Mouse (Mus musculus) midbrain, embryonic 11.5 days (tissue): ENCODE measurements around the gene N6amt1. TPM values are rescaled to one million over a fixed set of nuclear protein-coding genes. Genes with fewer than 3 reads are reported as not detected.
A peak's percentile ranks its signal among the peaks of the same experiment; 100 is the strongest.

Source experiments
- ATAC-seq: fragments of 200-750 bp; cut with Nextera tagmentation; 2 replicates; pipeline ENCODE4 v1.8.0; 2017; ENCODE audit warnings: moderate TSS enrichment, moderate library complexity; ENCODE audit not compliant: low FRiP score
- DNase-seq: peaks from one replicate; pipeline ENCODE4 v3.0.0; 2015; ENCODE audit warnings: low spot score; ENCODE audit errors: missing footprints
- H3K27ac ChIP-seq: fragments of 300-500 bp; sonication (generic); 2 replicates; pipeline ENCODE4 v1.5.1; 2014; ENCODE audit warnings: low read depth, low read length
- H3K27me3 ChIP-seq: fragments of 300-500 bp; sonication (generic); 2 replicates; pipeline ENCODE4 v1.6.1; 2014; ENCODE audit warnings: mild to moderate bottlenecking, low read length, moderate library complexity, mixed read lengths; ENCODE audit not compliant: control insufficient read depth, insufficient read depth
- H3K36me3 ChIP-seq: fragments of 300-500 bp; sonication (generic); 2 replicates; pipeline ENCODE4 v1.6.1; 2014; ENCODE audit warnings: mild to moderate bottlenecking, low read length, moderate library complexity, mixed read lengths; ENCODE audit not compliant: control insufficient read depth, insufficient read depth
- H3K4me1 ChIP-seq: fragments of 300-500 bp; sonication (generic); 2 replicates; pipeline ENCODE4 v1.6.1; 2014; ENCODE audit warnings: low read length; ENCODE audit not compliant: control insufficient read depth, insufficient read depth
- H3K4me2 ChIP-seq: fragments of 300-500 bp; sonication (generic); 2 replicates; pipeline ENCODE4 v1.6.1; 2014; ENCODE audit warnings: mild to moderate bottlenecking, moderate library complexity
- H3K4me3 ChIP-seq: fragments of 300-500 bp; sonication (generic); 2 replicates; pipeline ENCODE4 v1.5.1; 2014; ENCODE audit warnings: low read depth, low read length
- H3K9ac ChIP-seq: fragments of 300-500 bp; sonication (generic); 2 replicates; pipeline ENCODE4 v1.6.1; 2014; ENCODE audit warnings: low read length
- H3K9me3 ChIP-seq: fragments of 300-500 bp; sonication (generic); 2 replicates; pipeline ENCODE4 v1.6.1; 2016; ENCODE audit warnings: low read length; ENCODE audit not compliant: control insufficient read depth
- WGBS: fragments of 180-500 bp; shearing (Covaris S2); extraction: QIAGEN DNeasy Blood & Tissue Kit; methylation state at CpG from one replicate; pipeline ENCODE4 v1.1.7; 2014; 5-methylcytosine and 5-hydroxymethylcytosine counted together
- polyA plus RNA-seq: library from polyadenylated mRNA; unstranded; fragments of >200 nt; fragmentation: Nextera tagmentation; extraction: Ambion mirVana; gene quantifications from 2 replicates; pipeline ENCODE4 v1.2.1, GENCODE M21; 2014

N6amt1 gene
- 14.7 and 15.3 TPM in 2 replicates for polyA plus RNA-seq

DNA sequence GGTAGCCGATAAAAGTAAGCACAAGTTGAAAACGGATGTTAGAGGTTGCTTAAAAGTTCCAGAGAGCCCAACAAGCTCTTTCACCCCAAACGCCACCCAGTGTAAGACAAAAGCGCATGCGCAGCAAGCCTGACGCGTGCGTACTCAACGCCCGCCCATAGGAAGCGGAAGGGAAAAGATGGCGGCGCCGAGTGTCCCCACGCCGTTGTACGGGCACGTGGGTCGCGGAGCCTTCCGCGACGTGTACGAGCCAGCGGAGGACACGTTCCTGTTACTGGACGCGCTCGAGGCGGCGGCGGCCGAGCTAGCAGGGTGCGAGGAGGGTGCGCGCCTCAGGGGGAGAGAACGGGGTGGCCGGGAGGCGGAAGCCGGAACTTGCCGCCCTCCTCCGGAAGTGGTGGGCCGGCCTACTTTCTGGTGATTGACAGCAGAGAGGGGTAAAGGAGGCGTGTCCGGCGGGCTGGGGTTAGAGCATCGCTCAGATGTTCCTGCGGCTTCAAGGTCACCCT lies at the start of gene N6amt1:
Gene N6amt1, plus strand, starts transcription at position 111 of the 509 bp plus-strand sequence.
- Histone ChIP-seq H3K4me1 (no peaks in the 10 kb centered on the region), H3K36me3 (no peaks in the 10 kb centered on the region; the same call in 1 of the 2 replicates), H3K4me3 (peak within 1 kb of the TSS; percentile 73), H3K9me3 (no peaks in the 10 kb centered on the region), H3K4me2 (peak within 1 kb of the TSS; percentile 46), H3K9ac (peak within 1 kb of the TSS; percentile 90), H3K27me3 (no peaks in the 10 kb centered on the region), H3K27ac (peak within 1 kb of the TSS; percentile 84)
- peak; percentile 99 for ATAC-seq
- under 1% methylated on average over 48 of the region's 48 CpGs for WGBS
- DNase-seq, result peak; percentile 99

GRCm38 (mm10) chr16:87305251-87306011 lies 48.6 kb upstream of the N6amt1 start:
- H3K27me3 ChIP-seq, result no peaks in the 10 kb centered on the region
- ATAC-seq (no peak), DNase-seq (no peak)
- no peak overlapping the region for H3K4me2 ChIP-seq
- no peaks in the 10 kb centered on the region for H3K36me3 ChIP-seq
- no peaks in the 10 kb centered on the region for H3K4me1 ChIP-seq
- H3K27ac ChIP-seq, result no peak overlapping the region
- H3K9me3 ChIP-seq, result no peaks in the 10 kb centered on the region
- WGBS, result 87% methylated on average over 11 of the region's 11 CpGs
- H3K4me3 ChIP-seq, result no peak overlapping the region
- no peak overlapping the region for H3K9ac ChIP-seq

DNA sequence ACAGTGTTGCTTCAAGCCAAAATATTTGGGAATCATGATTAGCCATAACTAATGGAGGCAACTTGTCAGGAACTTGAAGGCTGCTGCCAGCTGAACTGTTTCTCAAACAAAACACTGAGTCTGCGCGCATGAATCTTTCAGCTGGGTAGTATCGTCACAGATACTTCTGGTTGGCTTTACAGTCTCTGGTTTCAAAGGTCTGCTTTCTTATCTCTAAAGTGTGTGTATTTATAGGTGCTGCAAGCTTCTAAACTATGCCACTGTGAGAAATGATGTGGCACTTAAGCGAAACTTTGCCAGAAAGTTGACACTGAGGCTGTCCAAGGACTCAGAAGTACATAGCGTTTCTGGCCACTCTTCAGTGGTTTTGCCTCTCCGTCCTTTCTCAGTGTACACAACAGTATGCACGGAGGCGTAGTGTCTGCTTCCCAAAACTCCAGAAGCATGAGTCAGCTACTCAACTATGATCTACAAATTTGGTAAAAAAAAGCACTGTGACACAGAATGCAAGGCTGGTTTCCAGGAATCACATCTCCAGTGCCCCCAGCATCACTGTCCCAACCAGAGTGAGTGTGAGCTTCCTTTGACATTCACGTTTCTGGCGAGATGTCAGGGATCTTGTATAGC lies 46.8 kb upstream of the N6amt1 start:
- H3K27ac ChIP-seq, result no peak overlapping the region
- no peak overlapping the region for H3K4me2 ChIP-seq
- H3K4me1 ChIP-seq, result no peaks in the 10 kb centered on the region
- no peaks in the 10 kb centered on the region for H3K36me3 ChIP-seq
- WGBS, result 85% methylated on average over 10 of the region's 10 CpGs
- H3K9ac ChIP-seq, result no peak overlapping the region
- H3K4me3 ChIP-seq, result no peak overlapping the region
- H3K27me3 ChIP-seq, result no peaks in the 10 kb centered on the region
- DNase-seq (no peak), ATAC-seq (no peak)
- no peaks in the 10 kb centered on the region for H3K9me3 ChIP-seq

GRCm38 (mm10) chr16:87310659-87311058 lies 43.3 kb upstream of the N6amt1 start:
- H3K27ac ChIP-seq, result no peak overlapping the region
- H3K9me3 ChIP-seq, result no peaks in the 10 kb centered on the region
- no peaks in the 10 kb centered on the region for H3K4me1 ChIP-seq
- no peak overlapping the region for H3K4me2 ChIP-seq
- ATAC-seq (no peak), DNase-seq (peak; percentile 80)
- no peak overlapping the region for H3K9ac ChIP-seq
- H3K36me3 ChIP-seq, result no peaks in the 10 kb centered on the region
- 87% methylated on average over 4 of the region's 4 CpGs for WGBS
- H3K4me3 ChIP-seq, result no peak overlapping the region
- H3K27me3 ChIP-seq, result no peaks in the 10 kb centered on the region

DNA sequence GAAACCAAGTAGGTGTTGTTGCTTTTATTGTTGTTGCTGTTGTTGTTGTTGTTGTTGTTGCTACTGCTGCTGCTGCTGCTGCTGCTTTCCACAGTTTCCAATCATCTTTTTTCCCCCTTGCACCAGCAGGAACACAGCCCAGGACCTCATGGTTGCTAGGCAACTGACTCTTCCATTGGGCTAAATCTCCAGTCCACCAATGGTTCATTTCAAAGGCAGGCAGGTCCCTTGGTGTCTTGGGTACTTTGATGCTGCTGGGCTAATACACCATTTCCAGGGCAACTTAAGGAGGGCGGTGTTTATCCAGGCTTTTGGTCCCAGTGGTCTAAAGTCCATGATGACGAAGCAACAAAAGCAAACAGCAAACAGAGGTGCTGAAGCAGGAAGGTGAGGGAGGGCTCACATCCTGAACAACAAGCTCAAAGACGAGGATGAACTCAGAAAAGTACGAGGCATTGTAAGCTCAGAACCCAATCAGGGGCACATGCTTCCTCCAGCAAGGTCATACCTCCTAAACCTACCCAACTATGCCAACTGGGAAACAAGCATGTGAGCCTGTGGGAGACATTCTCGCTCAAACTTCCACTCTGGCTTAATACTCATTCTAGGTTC lies 35.7 kb upstream of the N6amt1 start:
- no peak overlapping the region for H3K4me3 ChIP-seq
- H3K27ac ChIP-seq, result peak overlapping the region; percentile 7; the same call in 1 of the 2 replicates

GRCm38 (mm10) chr16:87318998-87319397 lies 35.0 kb upstream of the N6amt1 start:
- Histone ChIP-seq H3K9me3 (no peaks in the 10 kb centered on the region), H3K4me1 (peaks cover 3% of the 10 kb centered on the region; the same call in 1 of the 2 replicates), H3K27ac (no peak overlapping the region), H3K4me2 (no peak overlapping the region), H3K36me3 (no peaks in the 10 kb centered on the region), H3K9ac (no peak overlapping the region), H3K4me3 (no peak overlapping the region), H3K27me3 (no peaks in the 10 kb centered on the region)
- peak; percentile 78 for DNase-seq
- 39% methylated on average over 5 of the region's 5 CpGs for WGBS
- ATAC-seq, result peak; percentile 65

More for the DNA sequence above, 35.7 kb upstream of the N6amt1 start:
- DNase-seq (peak; percentile 89), ATAC-seq (peak; percentile 84)
- no peaks in the 10 kb centered on the region for H3K36me3 ChIP-seq
- peaks cover 3% of the 10 kb centered on the region; the same call in 1 of the 2 replicates for H3K4me1 ChIP-seq
- no peaks in the 10 kb centered on the region for H3K9me3 ChIP-seq
- no peak overlapping the region for H3K9ac ChIP-seq
- WGBS, result 37% methylated on average over 5 of the region's 5 CpGs
- H3K4me2 ChIP-seq, result no peak overlapping the region
- no peaks in the 10 kb centered on the region for H3K27me3 ChIP-seq

GRCm38 (mm10) chr16:87319541-87320251 lies 34.3 kb upstream of the N6amt1 start:
- Histone ChIP-seq H3K4me2 (no peak overlapping the region), H3K4me1 (peaks cover 3% of the 10 kb centered on the region; the same call in 1 of the 2 replicates), H3K27ac (no peak overlapping the region), H3K9me3 (no peaks in the 10 kb centered on the region), H3K27me3 (no peaks in the 10 kb centered on the region), H3K4me3 (no peak overlapping the region), H3K36me3 (no peaks in the 10 kb centered on the region), H3K9ac (no peak overlapping the region)
- WGBS, result 55% methylated on average over 5 of the region's 5 CpGs
- DNase-seq (peak; percentile 87), ATAC-seq (peak; percentile 27; the same call in 1 of the 2 replicates)

DNA sequence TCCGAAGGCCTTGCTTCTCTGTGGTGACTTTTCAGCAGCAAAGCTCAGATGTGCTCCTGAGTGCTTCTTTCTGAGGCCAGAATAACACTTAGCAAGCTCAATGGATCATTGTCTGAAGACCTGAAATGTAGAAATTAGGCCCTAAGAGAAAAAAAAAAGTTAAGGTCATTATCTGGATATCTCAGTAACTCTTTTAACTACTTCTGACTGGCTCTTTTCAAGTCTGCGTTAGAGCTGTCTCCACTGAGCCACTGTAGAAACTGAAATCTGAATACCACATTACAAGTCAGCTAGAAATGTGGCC lies 33.8 kb upstream of the N6amt1 start:
- WGBS, result 32% methylated on average over 2 of the region's 2 CpGs
- Histone ChIP-seq H3K4me2 (no peak overlapping the region), H3K4me1 (peaks cover 3% of the 10 kb centered on the region; the same call in 1 of the 2 replicates), H3K9ac (no peak overlapping the region), H3K36me3 (no peaks in the 10 kb centered on the region), H3K9me3 (no peaks in the 10 kb centered on the region), H3K27me3 (no peaks in the 10 kb centered on the region), H3K4me3 (no peak overlapping the region), H3K27ac (no peak overlapping the region)
- DNase-seq, result no peak
- ATAC-seq, result no peak
